Mouse (Mus musculus): ENCODE measurements at regions not wholly inside any gene's neighbourhood (a gene's known extent, or its start where the extent isn't known, plus 50 kb on each side); places are given as distances from the start of the nearest gene placed in this dataset.

DNA sequence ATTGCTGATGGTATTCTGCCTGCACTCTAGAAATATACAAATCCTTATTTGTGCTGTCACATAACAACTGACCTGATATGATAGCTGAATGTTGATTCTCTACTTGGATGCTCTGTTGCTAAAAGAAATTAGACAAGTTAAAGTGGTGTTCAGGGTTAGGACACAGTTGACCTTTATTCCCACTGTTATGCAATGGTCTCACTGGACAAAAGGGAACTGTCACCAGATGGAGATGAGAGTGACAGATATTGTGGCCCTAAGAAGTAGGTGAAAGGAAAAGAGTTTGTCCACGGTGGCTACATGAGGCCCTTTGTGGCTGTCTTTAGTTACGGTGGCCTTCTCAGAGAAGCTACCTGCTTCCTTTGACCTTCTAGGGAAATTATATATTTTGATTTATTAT, 247.9 kb upstream of the Prdm1 start:
- peaks cover 15 to 19% of the 10 kb centered on the region in 2 experiments for H3K4me1 ChIP-seq (ENCODE audit: control insufficient read depth in 1 of 2, insufficient read depth in 2 of 2, low read length in 2 of 2)
- H3K9ac ChIP-seq (ENCODE audit: control insufficient read depth, low read depth, low read length, poor library complexity, severe bottlenecking) = no peak overlapping the region
- no peaks in the 10 kb centered on the region for H3K27me3 ChIP-seq (ENCODE audit: control insufficient read depth in 1 of 2, insufficient read depth in 2 of 2, low read length in 2 of 2)
- H3K79me2 ChIP-seq (ENCODE audit: control insufficient read depth, insufficient read depth, low read length, poor library complexity) = no peaks in the 10 kb centered on the region
- H3K9me3 ChIP-seq (replicated peaks; ENCODE audit: insufficient read depth, low read length) = no peaks in the 10 kb centered on the region
- TF ChIP-seq KAT2A (conservative IDR thresholded peaks at IDR 0.05; ENCODE audit: low read depth, low read length) = no peak
- TF ChIP-seq RCOR1 (IDR thresholded peaks at IDR 0.05; ENCODE audit: low read depth, low read length) = no peak
- no peak for TF ChIP-seq E2F4 (IDR thresholded peaks at IDR 0.05; ENCODE audit: borderline replicate concordance, low read depth, low read length)
- no peak for TF ChIP-seq CHD1 (IDR thresholded peaks at IDR 0.05; ENCODE audit: low read depth, low read length)
- no peak for TF ChIP-seq GATA1 (IDR thresholded peaks at IDR 0.05; ENCODE audit: low read depth, low read length)
- no peak overlapping the region for H3K4me3 ChIP-seq (ENCODE audit: control insufficient read depth in 1 of 2, insufficient read depth in 1 of 2, low read depth in 2 of 2, low read length in 2 of 2)
- peaks cover 0 to 21% of the 10 kb centered on the region in 2 experiments; a peak in 2 of 4 replicates for H3K36me3 ChIP-seq (ENCODE audit: control insufficient read depth in 1 of 2, insufficient read depth in 2 of 2, low read length in 2 of 2)
- no peak for DNase-seq (ENCODE audit: low read depth, low spot score)
- H3K27ac ChIP-seq (ENCODE audit: control insufficient read depth, low read depth, low read length) = no peak overlapping the region

GRCm38 (mm10) chr10:44765527-44765926, 237.2 kb upstream of the Prdm1 start:
- peaks cover 20 to 23% of the 10 kb centered on the region in 2 experiments for H3K4me1 ChIP-seq (ENCODE audit: control insufficient read depth in 1 of 2, insufficient read depth in 2 of 2, low read length in 2 of 2)
- peaks cover 0 to 33% of the 10 kb centered on the region in 2 experiments; a peak in 2 of 4 replicates for H3K36me3 ChIP-seq (ENCODE audit: control insufficient read depth in 1 of 2, insufficient read depth in 2 of 2, low read length in 2 of 2)
- H3K27ac ChIP-seq (ENCODE audit: control insufficient read depth, low read depth, low read length) = peak overlapping the region; percentile 42; the same call in 1 of the 2 replicates
- H3K9me3 ChIP-seq (replicated peaks; ENCODE audit: insufficient read depth, low read length) = no peaks in the 10 kb centered on the region
- 0 out of 4 replicates have a peak overlapping the region, but pooled peaks of 1 of the 2 experiments have one; percentile 1 for H3K4me3 ChIP-seq (ENCODE audit: control insufficient read depth in 1 of 2, insufficient read depth in 1 of 2, low read depth in 2 of 2, low read length in 2 of 2)
- no peak overlapping the region for H3K9ac ChIP-seq (ENCODE audit: control insufficient read depth, low read depth, low read length, poor library complexity, severe bottlenecking)
- TF ChIP-seq ETS1 (IDR thresholded peaks at IDR 0.05; ENCODE audit: low read depth, low read length) = peak; percentile 67; the same call in 1 of the 2 replicates
- TF ChIP-seq USF1 (IDR thresholded peaks at IDR 0.05; ENCODE audit: low read depth, low read length) = peak; percentile 24; the same call in 1 of the 2 replicates
- TF ChIP-seq RCOR1 (IDR thresholded peaks at IDR 0.05; ENCODE audit: low read depth, low read length) = 0 out of 2 replicates have a peak, but pooled peaks have one; percentile 13
- 0 out of 2 replicates have a peak, but pooled peaks have one; percentile 17 for TF ChIP-seq TCF12 (IDR thresholded peaks at IDR 0.05; ENCODE audit: low read depth, low read length)
- TF ChIP-seq SIN3A (IDR thresholded peaks at IDR 0.05; ENCODE audit: low read length) = peak; percentile 45; the same call in 1 of the 2 replicates
- TF ChIP-seq CHD1 (IDR thresholded peaks at IDR 0.05; ENCODE audit: low read depth, low read length) = no peak
- TF ChIP-seq EP300 (IDR thresholded peaks at IDR 0.05; ENCODE audit: low read depth in 1 of 2, low read length in 2 of 2) = peak; percentile 54 to 58; a peak in 3 of 4 replicates
- no peak for TF ChIP-seq MXI1 (IDR thresholded peaks at IDR 0.05; ENCODE audit: low read depth, low read length)
- DNase-seq (ENCODE audit: low read depth, low spot score) = peak; percentile 80
- no peaks in the 10 kb centered on the region for H3K79me2 ChIP-seq (ENCODE audit: control insufficient read depth, insufficient read depth, low read length, poor library complexity)
- H3K27me3 ChIP-seq (ENCODE audit: control insufficient read depth in 1 of 2, insufficient read depth in 2 of 2, low read length in 2 of 2) = no peaks in the 10 kb centered on the region

DNA sequence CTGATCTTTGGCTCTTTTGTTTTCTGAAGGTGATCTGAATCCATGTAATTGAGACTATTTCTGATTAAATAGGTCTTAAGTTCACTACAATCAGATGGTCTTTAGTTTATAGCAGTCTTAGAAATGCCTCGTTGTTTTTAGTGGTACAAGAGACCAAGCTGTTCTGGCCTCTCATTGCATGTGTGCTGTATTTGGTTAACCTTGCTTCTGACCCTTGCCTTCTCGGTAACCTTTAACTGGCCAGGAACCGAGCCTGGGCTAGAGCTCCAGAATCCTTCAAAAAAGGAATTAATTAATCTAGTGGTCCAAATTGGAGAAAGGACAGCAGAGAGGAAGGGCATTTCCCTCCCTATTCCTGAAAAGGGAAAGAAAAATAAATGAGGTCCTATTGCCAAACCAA, 234.8 kb upstream of the Prdm1 start:
- no peak for DNase-seq (ENCODE audit: low read depth, low spot score)
- Histone ChIP-seq H3K36me3 (ENCODE audit: control insufficient read depth in 1 of 2, insufficient read depth in 2 of 2, low read length in 2 of 2) (peaks cover 0 to 33% of the 10 kb centered on the region in 2 experiments; a peak in 2 of 4 replicates), H3K4me3 (ENCODE audit: control insufficient read depth in 1 of 2, insufficient read depth in 1 of 2, low read depth in 2 of 2, low read length in 2 of 2) (no peak overlapping the region), H3K27me3 (ENCODE audit: control insufficient read depth in 1 of 2, insufficient read depth in 2 of 2, low read length in 2 of 2) (no peaks in the 10 kb centered on the region), H3K9me3 (replicated peaks; ENCODE audit: insufficient read depth, low read length) (no peaks in the 10 kb centered on the region), H3K4me1 (ENCODE audit: control insufficient read depth in 1 of 2, insufficient read depth in 2 of 2, low read length in 2 of 2) (peaks cover 20 to 23% of the 10 kb centered on the region in 2 experiments), H3K27ac (ENCODE audit: control insufficient read depth, low read depth, low read length) (peak overlapping the region; percentile 83), H3K9ac (ENCODE audit: control insufficient read depth, low read depth, low read length, poor library complexity, severe bottlenecking) (no peak overlapping the region), H3K79me2 (ENCODE audit: control insufficient read depth, insufficient read depth, low read length, poor library complexity) (no peaks in the 10 kb centered on the region)
- TF ChIP-seq MYB (IDR thresholded peaks at IDR 0.05; ENCODE audit: low read depth, low read length) (no peak), POLR2AphosphoS5 (IDR thresholded peaks at IDR 0.05; ENCODE audit: borderline replicate concordance, low read depth, low read length) (no peak), ZMIZ1 (IDR thresholded peaks at IDR 0.05; ENCODE audit: low read depth, low read length) (no peak), RAD21 (IDR thresholded peaks at IDR 0.05; ENCODE audit: low read depth, low read length) (no peak), MXI1 (IDR thresholded peaks at IDR 0.05; ENCODE audit: low read depth, low read length) (no peak), KAT2A (conservative IDR thresholded peaks at IDR 0.05; ENCODE audit: low read depth, low read length) (no peak), JUND (IDR thresholded peaks at IDR 0.05; ENCODE audit: low read depth, low read length) (no peak), TAL1 (IDR thresholded peaks at IDR 0.05; ENCODE audit: low read length) (no peak), USF1 (IDR thresholded peaks at IDR 0.05; ENCODE audit: low read depth, low read length) (no peak), CHD1 (IDR thresholded peaks at IDR 0.05; ENCODE audit: low read depth, low read length) (no peak), CTCF (IDR thresholded peaks at IDR 0.05 in 2 of 3, conservative IDR thresholded peaks at IDR 0.05 in 1 of 3; ENCODE audit: control insufficient read depth in 1 of 3, insufficient read depth in 1 of 3, low read depth in 2 of 3, low read length in 3 of 3, poor library complexity in 1 of 3, severe bottlenecking in 1 of 3) (no peak), EP300 (IDR thresholded peaks at IDR 0.05; ENCODE audit: low read depth in 1 of 2, low read length in 2 of 2) (no peak), NELFE (IDR thresholded peaks at IDR 0.05; ENCODE audit: low read depth, low read length) (no peak), SIN3A (IDR thresholded peaks at IDR 0.05; ENCODE audit: low read length) (no peak), BHLHE40 (IDR thresholded peaks at IDR 0.05; ENCODE audit: borderline replicate concordance, low read depth, low read length) (no peak), ZC3H11A (IDR thresholded peaks at IDR 0.05; ENCODE audit: low read depth, low read length) (no peak), MAZ (IDR thresholded peaks at IDR 0.05; ENCODE audit: low read depth, low read length) (no peak), MEF2A (IDR thresholded peaks at IDR 0.05; ENCODE audit: extremely low read depth, insufficient replicate concordance, low read depth, low read length, poor library complexity, severe bottlenecking) (no peak)

All from MEL (cell line).